Mouse (Mus musculus): ENCODE data around the gene Car2.

Car2 gene

DNA sequence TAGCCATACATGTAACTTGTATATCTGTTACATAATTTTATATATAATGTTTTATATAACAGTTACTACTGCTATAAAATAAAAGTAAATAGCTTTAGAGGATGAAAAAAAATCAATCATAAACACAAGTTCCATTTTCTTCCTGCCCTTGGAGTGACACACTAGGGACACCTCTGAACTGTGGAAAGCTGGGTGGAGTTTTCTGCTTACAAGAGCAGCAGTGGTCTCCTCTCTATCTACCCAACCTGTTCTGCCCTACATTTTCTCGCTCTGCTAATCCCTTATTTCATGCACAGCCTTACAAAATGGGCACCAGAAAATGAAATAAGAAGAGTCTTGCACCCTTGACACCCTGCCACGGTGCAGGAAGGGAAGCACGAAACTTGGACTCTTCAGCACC lies 6.8 kb upstream of the Car2 start:
- DNase-seq, result no peak

DNA sequence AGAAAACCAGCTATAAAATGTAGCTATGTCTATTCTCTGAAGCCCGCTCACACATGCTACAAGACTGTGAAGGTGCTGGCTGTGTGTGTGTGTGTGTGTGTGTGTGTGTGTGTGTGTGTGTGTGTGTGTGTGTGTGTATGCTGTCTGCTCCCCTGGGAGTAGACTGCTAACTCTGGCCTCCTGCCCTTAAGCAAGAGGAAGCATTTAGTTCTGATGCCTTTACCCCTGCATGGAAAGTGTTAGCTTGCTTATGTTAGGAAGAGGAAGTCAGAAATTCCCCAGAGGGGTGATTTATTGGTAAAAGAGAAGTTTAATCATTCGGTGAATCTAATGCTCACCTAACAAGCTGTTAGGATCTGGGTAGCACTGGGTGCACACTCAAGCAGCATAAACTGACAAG lies 5.8 kb upstream of the Car2 start:
- DNase-seq, result no peak

DNA sequence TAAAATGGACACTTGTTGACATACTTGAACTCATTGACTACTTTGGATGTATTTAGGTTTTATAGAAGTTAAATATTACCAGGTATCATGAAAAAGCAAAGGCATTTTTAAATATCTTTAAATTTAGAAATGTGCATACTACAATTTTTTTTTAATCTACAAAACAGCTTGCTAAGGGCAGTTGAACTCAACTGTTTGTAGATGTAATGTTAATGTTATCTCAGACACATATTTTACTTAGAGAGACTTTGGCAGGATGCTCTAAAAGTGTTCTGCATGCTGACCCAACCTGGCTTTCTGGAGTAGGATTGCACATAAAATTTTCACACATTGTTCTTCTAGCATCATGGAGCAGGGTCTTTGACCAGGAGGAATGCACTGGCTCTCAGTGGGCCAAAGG lies 4.1 kb upstream of the Car2 start:
- DNase-seq, result no peak

DNA sequence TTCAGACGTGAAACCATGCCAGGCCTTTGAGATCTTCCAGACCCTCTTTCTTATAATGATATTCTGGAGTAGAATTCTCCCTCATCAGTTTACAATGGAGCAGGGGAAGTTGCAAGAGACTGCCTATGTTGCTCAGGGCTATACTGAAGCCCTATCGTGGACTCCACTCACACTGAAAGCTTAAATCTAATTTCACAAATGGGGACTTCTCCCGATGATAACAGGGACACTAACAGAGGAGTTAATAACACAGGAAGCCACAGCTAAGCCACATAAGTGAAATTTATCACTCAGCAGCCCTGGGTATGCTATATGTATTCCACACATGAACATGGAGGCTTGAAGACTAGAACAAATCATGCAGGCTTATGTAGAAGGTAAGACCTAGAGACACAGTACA lies 3.3 kb upstream of the Car2 start:
- no peak for DNase-seq

DNA sequence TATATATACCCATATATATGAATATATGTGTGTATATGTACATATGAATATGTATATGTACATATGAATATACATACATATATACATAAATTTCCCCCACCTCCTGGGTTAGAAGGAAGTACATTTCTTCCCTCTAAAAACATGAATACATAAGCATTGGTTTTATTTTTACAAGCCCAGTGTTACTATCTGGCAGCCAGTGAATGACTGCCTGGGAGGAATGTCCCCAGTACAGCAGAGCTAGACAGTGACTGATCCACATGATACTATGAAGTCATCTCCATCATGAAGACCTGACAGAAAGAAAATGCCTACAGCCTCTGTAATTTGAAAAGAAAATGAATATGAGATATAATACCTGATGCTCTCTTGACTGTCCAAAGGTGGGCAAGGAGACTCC lies 1.2 kb upstream of the Car2 start:
- no peak for DNase-seq

DNA sequence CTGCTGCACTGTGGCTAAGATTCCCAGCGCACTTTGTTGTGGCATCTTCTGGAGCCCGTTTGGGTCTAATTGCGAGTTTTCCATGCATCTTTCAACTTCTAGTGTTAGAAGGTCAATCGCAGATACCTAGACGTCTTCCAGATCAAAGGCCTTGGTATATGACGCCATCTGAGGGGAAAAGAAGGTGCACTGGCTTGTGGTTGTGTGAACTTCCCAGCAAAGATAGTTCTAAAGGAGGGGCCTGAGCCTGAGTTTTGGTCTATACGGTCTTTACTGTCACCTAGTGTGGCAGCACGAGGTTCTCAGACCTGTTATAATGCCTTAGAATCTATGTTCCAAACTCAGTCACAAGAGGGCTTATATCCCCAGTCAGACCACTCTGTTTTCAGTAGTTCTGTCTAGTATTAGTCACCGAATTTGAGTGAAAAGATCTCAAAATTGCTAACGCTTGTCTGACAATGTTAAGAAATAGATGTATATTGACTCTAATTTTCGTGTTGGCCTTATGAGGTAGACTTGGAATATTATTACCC lies 1.1 kb downstream of the Car2 start:
- no peak for DNase-seq

DNA sequence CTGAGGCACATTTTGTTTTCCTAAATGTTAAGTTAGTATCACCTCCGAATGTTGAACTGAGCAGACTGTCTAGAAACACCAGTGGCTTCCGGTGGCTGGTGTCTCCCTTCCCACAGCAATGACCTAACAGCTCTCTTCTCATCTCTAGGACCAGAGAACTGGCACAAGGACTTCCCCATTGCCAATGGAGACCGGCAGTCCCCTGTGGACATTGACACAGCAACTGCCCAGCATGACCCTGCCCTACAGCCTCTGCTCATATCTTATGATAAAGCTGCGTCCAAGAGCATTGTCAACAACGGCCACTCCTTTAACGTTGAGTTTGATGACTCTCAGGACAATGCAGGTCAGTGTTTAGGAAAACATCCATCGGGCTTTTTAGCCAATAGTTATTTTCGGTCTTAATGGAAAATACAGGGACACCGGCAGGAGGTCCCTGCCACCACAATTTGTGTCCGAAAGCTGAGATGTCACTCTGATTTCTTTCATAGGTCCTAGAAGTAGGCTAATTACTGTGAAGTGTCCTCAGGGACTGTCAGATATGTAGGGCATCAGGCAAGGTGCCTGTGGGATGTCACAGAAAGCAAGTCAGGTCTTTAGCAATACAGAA lies 1.7 kb downstream of the Car2 start:
- DNase-seq, result no peak

DNA sequence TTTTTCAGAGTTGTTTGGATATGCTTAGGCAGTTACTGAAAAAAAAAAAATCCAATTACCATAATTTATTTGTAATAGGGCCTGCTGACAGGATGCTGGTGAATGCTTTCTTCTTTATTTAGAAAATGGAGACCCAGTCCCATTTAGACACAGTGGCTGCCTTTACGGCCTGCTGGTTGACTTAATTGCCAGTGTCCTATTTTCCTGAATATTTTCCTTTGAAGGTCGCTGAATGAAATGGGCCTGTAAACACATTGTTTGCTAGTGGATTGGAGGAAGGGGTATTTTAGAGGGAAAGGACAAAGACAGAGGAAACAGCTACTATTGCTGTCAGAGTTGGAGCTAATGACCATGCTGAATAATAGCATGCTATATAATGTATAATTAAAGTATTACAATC lies 2.5 kb downstream of the Car2 start:
- DNase-seq, result no peak

DNA sequence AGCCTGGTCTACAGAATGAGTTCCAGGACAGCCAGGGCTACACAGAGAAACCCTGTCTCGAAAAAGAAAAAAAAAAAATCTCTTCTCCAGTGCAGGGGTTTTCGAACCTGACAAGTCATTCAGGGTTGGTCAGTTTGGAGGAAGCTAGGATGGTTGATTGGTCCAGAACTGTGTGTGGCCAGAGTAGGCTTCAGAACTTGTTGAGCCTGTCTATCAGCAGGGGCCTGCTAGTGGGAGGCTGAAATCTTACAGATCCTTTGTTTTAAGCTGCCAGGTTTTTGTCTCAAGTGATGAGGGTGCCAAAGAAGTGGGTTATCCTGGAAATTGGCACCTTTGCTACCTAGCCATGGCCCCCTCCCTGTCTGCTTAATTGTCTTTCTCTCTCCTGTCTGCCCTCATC lies 3.0 kb downstream of the Car2 start:
- no peak for DNase-seq

DNA sequence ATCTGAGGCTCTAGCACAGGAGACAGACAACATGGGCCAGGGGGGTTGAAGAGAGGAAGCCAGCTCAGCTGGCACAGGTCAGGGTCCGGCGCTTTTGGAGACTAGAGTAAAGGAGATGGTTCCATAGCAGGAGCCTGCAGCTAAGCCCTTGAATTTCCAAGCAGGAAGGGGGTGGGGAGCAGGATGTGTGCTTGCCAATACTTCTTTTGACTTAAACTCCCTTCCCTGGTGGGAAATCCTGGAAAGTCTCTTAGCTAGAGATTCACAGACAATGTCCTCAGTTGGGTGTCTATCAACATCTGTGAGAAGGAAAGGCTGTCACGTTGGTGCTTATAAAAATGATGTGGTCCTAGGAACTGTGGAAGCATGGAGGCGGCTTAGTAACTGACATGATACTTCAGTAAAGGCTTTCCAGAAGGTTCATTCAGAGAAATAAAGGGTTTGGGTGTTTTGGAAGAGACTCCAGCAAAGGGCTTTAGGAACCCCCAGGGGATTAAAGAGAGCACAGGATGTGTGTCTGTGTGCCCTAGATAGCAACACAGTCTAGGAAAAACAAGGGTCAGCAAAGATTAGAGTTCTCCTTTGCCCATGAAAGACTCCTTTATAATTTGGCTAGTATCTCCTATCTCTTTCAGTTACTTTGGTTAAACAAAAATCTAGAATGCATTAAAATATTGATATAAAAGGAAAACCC lies 3.8 kb downstream of the Car2 start:
- peak in 1 of 2 experiments; percentile 34 for DNase-seq

DNA sequence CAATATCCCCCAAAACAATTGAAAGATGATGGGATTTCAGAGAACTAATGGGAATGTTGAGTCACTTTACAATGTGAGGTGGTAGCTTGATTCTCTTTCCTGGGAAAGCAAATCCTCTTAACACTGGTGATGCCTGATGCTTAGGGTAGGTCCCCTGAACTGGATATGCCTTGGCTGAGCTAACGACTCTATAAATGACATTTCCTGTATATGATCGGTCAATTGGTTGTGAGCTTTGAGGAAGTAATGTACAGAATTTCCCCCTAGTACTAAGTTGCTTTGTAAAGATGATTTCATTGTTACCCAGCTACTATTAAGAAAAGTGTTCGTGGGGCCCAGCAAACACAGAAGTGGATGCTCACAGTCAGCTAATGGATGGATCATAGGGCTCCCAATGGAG lies 6.9 kb downstream of the Car2 start:
- DNase-seq, result no peak

DNA sequence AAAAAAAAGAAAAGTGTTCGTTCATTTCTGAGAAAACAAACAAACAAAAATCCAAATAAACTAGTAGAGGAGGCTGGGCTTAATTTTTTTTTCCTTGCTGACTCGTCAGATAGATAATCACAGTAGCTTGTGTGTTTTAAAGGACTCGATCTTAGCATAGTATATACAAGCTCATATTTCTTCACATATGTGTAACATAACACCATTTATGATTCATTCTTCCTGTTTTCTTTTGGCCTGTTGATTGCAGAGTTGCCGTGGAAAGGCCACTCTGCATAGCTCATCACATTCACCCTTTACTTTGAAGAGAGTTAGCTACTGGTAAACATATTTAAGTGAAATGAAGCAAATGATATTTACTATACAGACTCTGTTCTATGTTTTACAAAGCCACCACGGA lies 7.6 kb downstream of the Car2 start:
- DNase-seq, result no peak

DNA sequence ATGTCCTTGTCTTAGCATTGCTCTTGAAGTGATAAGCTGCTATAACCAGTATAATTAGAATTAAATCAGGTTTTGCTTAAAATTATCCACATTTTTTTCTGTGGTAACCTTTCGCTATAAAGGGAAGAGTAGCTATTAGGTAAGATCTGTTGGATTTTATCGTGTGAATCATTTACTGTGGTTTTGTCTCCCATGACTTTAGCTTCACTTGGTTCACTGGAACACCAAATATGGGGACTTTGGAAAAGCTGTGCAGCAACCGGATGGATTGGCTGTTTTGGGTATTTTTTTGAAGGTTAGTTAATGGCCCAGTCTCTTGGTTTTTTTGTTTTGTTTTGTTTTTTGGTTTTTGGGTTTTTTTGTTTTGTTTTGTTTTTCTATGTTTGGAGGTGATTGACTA lies 9.3 kb downstream of the Car2 start:
- no peak for DNase-seq

DNA sequence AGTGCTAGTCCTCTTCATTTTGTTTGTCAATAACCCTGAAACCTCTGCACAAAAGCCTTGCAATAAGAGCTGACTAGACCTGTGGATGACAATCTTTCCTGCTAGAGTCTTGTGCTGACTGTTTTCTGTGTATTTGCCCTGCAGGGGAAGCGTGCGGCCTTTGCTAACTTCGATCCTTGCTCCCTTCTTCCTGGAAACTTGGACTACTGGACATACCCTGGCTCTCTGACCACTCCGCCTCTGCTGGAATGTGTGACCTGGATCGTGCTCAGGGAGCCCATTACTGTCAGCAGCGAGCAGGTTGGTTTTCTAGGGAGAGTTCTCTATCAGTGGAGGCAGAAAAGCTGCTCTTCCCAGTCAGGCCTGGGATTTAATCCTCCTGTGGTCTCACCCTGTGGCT lies 11.7 kb downstream of the Car2 start:
- DNase-seq, result peak; percentile 65 to 84

DNA sequence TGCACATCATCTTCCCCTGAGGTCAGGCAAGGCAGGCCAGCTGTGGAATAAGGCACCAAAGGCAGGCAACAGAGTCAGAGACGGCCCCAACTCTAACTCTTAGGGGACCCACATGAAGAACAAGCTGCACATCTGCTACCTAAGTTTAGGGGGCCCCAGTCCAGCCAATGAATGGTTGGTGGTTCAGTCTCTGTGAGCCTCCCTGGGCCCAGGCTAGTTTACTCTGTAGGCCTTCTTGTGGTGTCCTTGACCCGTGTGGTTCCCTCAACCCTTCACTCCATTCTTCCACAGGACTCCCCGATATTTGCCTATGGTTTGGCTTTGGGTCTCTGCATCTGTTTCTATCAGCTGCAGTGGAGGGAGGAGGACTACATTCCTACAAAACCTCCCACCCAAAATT lies 17.3 kb downstream of the Car2 start:
- DNase-seq, result no peak

DNA sequence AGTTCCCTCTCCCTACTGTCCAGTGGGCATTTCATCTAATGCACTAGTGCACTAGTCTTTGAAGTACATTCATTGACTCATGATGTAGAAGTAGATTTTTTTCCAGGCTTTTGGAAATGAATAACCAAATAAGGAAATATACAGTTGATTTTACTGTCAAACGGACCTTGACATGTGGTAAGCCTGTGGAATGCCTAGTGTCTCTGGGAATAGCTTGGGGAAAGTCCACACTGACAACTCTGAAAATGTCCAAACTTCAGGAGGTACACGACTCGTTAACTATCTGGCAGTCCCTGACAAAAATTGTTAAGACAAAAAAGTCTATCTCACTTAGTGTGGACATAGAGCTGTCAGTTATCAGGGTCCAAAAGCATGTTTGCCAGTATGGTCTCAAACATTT lies 18.1 kb downstream of the Car2 start:
- no peak for DNase-seq

DNA sequence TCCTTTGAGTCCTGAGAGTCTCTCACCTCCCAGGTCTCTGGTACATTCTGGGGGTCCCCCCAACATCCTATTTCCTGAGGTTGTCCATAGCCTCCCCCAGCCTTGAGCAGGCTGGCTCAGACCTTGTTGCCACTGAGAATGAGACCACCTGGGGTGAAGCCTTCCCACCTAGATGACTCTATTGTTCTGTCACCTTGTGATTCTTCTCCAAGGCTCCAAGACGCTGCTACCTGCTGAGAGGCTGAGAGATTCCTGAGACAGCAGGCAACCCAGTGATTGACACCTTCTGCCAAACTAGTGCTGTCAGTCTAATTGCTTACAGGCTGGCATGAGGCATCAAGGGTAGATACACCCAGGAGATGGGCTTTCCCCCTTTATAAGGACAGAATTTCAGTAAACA lies 21.2 kb downstream of the Car2 start:
- no peak for DNase-seq

DNA sequence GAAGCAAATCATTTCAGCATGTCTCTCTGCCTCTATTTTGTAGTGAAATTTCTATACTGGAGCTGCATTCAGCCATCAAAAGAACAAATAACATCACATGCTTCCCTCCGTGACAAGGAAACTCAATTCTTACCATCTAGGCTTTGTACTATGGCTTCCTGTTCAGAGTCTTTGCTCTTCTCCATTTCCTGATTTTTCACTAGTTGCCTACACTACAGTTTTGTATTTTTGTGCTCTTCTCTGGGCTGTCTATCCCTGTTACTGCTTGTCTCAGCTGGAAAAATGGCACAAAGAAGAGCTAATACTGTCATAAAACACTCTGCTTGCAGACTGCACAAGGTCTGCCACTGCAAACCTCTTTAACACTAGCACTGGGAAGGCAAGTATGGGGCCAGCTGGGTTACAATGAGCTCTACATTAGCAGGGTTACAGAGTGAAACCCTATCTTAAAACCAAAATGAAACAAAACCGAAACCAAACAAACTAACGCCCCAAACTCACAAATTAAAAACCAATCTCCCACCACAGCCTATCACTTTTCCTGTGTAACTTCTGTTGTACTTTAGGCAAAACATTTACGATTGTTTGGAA lies 26.0 kb downstream of the Car2 start:
- no peak for DNase-seq

DNA sequence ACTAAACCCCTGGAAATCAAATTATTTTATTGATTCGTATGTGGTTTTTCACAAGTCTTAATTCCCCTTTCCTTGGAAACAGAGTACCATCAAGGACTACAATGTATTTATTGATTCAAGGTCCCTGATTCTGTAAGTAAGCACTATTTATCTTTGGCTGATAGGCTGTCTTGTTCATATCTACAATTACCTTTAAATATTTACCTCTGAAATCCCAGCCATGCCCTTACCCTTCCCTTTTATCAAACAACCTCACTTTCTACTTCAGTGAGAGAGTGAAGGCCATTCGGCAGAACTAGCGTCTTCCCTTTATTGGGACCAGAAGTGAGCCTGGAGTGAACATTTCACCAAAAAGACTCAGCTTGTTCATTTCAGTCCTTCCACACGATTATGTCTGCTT lies 27.7 kb downstream of the Car2 start:
- no peak for DNase-seq

DNA sequence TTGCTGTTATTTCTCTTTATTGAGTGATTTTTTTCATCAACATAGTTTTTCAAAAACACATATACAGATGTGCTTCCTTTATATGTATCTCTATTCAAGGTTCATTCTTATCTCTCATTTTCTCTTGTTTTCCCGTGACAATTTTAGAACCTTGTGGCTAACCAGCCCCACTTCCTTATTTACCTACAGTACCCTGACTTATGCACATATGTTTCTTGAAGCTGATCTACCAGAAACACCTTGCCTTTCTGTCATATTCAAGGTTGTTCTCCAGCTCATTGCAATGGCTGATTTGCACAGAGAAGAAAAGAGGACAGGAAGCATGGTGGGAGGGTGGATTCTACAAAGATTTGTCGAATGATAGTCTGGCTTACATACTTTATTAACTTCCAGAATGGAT lies 29.3 kb downstream of the Car2 start:
- no peak for DNase-seq

DNA sequence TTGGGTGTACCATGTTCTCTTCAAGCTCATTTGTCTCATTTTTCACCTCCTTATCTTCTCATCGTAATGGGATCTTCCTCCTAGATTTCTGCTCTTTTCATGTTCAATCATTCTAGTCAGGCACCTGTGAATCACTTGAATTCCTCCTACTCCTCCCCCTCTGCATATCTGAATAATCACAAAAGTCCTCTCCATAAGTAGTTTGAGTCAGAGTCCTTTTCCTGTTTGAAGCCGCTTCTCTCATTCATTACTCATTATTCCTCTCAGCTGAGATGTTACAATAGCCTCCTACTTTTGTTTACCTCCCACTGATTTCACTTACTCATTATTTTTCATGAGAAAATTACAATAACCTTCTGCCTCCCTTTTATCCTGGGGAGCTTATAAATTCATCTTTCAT lies 31.2 kb downstream of the Car2 start:
- DNase-seq, result no peak

DNA sequence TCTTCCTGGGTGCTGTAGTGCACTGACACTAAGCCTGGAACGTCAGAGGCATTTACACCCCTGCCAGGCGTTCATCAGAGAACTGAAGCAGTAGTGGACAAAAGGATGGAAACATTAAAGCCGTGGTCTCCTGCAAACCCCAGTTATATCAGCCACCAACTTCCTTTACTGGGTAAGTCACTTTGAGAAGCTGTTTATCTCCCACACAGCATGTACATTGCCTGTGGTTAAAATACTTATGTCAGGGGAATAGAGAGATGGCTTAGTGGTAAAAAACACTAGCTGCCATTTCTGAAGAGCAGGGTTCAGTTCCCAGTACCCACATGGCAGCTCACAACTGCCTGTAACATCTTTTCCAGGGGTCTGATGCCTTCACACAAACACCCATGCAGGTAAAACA lies 58.6 kb downstream of the Car2 start:
- no peak for DNase-seq

DNA sequence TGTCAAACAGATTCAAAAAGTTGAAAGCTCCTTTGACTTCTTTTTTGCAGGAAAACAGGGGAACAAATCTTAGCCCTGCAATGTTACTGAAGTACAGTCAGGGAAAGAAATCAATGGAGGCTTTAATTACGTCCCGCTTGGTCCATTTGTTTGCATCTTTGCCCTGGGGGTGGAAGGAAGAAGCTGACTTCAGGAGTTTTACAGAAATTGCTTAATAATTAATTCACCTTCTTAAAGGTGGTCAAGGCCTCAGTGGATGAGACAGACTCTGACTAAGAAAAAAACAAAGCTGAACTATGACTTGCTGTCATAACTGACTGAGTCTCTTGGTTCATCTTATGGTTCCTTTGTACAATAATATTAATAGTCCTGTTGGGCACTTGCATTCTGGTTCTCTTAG lies 59.6 kb downstream of the Car2 start:
- DNase-seq, result no peak

DNA sequence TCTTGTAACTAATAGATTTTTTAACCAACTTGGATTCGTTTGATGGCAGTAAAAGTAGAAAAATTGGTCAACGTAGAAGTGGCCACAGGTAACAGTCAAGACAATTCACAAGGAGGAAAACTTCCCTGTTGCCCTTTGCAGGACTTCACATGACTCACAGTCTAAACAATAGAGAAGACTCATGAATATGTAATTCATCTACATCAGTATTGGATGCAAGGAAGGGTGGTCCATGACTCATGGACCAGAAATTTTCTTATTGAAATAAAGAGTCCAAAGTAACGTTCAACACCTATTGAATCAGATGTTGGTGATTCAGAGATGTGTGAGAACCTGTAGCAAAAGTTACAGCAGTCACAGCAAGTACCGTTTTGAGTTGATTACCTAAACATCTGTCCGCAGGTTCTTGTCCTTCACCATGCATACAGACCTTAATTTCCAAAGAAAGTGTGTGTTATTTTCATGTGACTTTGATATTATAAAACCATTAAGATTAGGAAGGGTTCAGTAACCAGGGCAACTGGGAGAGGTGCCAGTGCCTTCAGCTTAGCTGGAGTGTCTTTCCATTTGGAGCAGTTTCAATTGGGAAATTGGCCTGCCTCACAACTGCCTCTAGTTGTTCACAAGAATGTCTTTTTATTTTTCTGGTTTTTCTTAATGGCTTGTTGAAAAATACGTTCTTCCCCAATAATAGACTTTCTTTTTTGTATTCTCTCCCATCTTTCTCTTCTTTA lies 62.2 kb downstream of the Car2 start:
- peak; percentile 74 to 79 for DNase-seq

All from kidney, postnatal 25 days (tissue).